Mouse (Mus musculus) left cerebral cortex, postnatal 4 days (tissue): ENCODE measurements around the gene Tmem132a. TPM values are rescaled to one million over a fixed set of nuclear protein-coding genes. Genes with fewer than 3 reads are reported as not detected.
A peak's percentile ranks its signal among the peaks of the same experiment; 100 is the strongest.

Source experiments
- DNase-seq: peaks from one replicate; pipeline ENCODE4 v3.0.0-alpha.2; 2022
- intact Hi-C: fragments of 180-260 bp; cut with DNase I; formaldehyde crosslinking; loops from one replicate; pipeline ENCODE4 v1.15.1; 2025
- total RNA-seq, 2 experiments: library from RNA; stranded (reverse); gene quantifications; 2 replicates each; pipeline ENCODE4 v1.2.3; 2021

Gene Tmem132a
- total RNA-seq, 2 experiments from 2014 or later, result 214 to 236 TPM

- no peak for DNase-seq
- intact Hi-C loops, result no loop called here
These were observed 30.5 kb downstream of the Tmem132a start, which contains the start of gene Slc15a3 for GRCm38 (mm10) chr19:10839010-10839892. Gene Slc15a3 (plus strand): TSS chr19:10839727.

GRCm38 (mm10) chr19:10835671-10836070 lies 34.1 kb downstream of the Tmem132a start:
- intact Hi-C loops, result no loop called here
- DNase-seq, result no peak

GRCm38 (mm10) chr19:10833611-10834010 lies 36.1 kb downstream of the Tmem132a start:
- no peak for DNase-seq
- intact Hi-C loops, result no loop called here

DNA sequence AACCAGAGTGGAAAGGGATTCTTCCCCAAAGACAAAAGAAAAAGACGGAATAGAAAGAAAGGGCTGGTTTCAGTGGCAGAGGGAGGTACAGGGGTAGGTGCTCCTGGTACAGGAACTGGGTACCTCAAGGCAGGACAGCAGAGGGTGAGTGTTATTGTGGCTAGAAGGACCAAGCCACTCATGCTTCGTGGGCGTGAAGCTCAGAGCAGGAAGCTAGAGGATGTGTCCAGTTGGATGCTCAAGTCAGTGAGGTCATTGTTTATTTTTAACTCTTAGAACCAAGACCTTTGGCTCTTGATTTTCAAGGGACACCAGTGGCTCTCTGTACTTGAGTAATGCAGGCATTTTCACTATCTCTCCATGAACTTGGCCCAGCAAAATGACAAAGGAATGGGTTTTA lies 37.7 kb downstream of the Tmem132a start:
- DNase-seq, result no peak
- intact Hi-C loops, result no loop called here

GRCm38 (mm10) chr19:10831424-10831823 lies 38.3 kb downstream of the Tmem132a start:
- DNase-seq, result peak; percentile 86

GRCm38 (mm10) chr19:10829436-10830175 lies 40.1 kb downstream of the Tmem132a start, which contains the start of gene Cd6:
Gene Cd6 (minus strand): TSS chr19:10830058.
- intact Hi-C loops, result no loop called here
- no peak for DNase-seq

More at GRCm38 (mm10) chr19:10831424-10831823, 38.3 kb downstream of the Tmem132a start:
- intact Hi-C loops, result no loop called here

GRCm38 (mm10) chr19:10828321-10828720 lies 41.4 kb downstream of the Tmem132a start:
- intact Hi-C loops, result no loop called here
- no peak for DNase-seq

DNA sequence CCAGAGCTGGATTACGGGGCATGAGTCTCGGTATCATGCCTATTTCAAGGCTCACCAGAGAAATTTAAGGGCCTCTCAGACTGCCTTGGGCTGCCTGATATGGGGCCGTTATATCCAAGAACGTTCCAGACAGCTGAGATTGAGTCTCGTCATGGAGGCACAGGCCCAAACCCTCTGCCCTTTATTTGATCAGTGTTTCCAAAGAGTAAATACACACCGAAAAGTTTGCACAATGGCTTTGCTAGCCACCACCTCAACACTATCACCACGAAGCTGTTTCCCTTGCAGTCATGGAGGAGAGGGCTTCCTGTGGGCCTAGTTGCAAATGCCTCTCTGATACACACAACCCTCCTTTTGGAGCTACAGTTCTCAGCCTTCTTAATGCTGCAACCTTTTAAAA lies 45.7 kb downstream of the Tmem132a start:
- intact Hi-C loops, result no loop called here
- DNase-seq, result no peak

DNA sequence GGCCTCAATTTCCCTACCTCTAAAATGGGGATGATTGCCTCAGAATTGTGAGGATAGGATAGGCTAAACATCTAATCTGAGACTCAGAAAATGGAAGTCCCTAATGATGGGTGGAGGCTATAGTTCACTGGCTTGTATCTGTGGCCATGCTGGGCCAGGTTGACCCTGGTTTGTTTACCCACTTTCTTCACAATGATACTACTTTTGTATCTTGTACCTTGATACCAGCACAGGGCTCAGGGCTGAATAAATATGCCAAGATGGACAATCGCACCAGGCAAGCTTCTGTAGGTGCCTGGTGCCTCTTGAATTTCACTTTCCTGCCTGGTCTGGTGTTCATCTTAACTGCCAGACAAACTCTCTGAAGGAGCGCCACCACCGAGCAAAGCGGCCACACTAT lies 47.2 kb downstream of the Tmem132a start:
- intact Hi-C loops, result no loop called here
- DNase-seq, result no peak

DNA sequence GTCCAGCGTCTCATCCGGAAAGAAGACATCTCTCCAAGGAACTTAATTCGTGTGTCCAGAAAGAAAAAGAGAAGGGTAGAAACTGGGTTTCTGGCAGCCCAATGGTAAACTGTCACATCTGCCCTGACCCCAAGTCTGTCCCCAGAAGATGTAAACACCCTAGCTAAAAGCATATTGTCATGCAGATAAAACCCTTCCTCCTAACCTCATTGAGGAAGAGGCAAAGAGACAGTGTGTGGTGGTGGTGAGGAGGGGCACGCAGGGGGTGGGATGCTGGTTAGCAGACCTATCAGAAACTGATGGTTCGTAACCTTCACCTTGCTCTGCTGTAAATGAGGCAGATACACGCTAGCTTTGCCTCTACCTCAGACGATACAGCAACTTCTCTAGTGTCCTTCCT lies 48.4 kb downstream of the Tmem132a start:
- intact Hi-C loops, result no loop called here
- DNase-seq, result no peak

DNA sequence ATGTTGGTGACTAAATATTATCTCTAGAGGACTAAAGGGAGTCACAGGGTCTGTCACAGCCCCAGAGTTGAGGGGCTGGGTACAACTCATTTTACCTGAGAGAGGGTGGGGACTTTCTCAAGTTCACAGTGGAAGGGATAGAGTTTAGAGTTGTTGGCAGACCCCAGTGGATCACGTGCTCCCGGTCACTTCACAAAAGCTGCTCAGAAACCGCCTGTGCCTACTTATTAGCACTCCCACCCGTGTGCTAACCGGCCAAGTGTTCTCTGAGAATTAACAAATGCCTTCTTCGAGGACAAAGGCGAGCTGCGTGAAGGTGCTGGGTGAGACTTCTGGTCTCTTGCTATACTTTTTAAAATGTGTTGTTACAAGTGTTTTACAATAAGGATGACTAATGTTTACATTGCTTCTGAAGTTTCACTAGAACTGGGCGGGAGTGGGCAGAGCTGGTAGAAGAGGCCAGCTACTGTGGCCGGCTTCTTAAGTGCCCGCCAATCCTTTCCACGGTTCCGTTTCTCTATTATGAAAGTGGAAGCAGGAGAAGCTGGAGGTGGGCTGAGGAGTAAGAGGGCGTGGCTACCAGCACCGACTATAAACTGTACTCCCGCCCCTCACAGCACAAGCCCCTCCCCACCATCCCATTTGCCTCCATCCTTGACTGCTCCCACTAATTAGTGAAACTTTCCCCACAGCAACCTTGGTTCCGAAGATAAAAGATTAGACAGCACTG lies 51.4 kb downstream of the Tmem132a start:
- intact Hi-C loops, result no loop called here
- DNase-seq, result no peak

DNA sequence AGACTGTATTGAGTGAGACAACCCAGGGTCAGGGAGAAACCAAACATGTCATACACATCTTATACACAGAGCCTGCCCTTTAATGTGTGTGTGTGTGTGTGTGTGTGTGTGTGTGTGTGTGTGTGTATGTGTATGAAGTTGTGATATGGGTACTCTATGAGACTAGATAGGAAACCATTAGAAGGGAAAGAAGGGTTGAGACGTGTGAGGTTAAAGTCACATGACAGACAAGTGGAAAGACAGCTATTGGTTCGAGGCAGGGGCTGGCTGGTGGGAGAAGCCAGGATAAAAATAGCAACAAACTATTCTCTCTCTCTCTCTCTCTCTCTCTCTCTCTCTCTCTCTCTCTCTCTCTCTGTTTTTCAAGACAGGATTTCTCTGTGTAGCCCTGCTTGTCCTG lies 53.3 kb downstream of the Tmem132a start:
- no peak for DNase-seq
- intact Hi-C loops, result no loop called here

DNA sequence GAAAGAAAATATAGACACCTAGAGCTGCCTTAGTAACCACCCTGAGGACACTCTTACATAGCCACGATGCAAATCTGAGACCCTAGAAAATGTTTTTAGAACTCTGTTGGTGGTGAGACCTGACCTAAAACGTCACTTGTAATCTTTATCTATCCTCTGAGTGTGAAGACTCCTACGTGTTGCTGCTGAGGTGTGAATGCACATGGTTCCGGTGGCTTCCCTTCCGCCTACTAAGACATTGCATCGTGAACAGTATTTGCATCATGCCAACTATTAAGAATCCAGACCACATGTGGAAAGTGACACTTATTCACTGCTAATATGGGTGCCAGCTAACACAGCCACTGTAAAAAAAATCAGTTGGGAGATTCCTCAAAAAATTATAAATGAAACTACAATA lies 53.9 kb downstream of the Tmem132a start:
- intact Hi-C loops, result no loop called here
- no peak for DNase-seq

GRCm38 (mm10) chr19:10813905-10814304 lies 55.8 kb downstream of the Tmem132a start:
- intact Hi-C loops, result no loop called here

DNA sequence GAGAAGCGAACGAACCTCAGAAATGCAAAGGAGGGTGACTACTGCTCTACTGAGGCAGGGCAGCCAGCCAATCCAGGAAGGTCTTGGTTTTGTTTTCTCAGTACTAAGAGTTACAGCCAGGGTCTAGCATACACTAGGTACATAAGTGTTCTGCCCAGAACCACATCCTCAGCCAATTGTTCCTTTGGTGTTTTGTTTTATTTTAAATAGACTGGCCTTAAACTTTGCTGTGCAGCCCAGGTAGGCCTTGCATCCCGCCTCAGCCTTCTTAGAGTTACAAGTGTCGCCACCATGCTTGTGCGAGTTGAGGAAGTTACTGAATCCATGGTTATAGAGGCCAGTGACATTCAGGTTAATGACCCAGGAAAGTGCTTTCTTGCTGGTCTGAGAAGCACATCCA lies 56.7 kb downstream of the Tmem132a start:
- intact Hi-C loops, result no loop called here
- no peak for DNase-seq

More at GRCm38 (mm10) chr19:10813905-10814304, 55.8 kb downstream of the Tmem132a start:
- no peak for DNase-seq

DNA sequence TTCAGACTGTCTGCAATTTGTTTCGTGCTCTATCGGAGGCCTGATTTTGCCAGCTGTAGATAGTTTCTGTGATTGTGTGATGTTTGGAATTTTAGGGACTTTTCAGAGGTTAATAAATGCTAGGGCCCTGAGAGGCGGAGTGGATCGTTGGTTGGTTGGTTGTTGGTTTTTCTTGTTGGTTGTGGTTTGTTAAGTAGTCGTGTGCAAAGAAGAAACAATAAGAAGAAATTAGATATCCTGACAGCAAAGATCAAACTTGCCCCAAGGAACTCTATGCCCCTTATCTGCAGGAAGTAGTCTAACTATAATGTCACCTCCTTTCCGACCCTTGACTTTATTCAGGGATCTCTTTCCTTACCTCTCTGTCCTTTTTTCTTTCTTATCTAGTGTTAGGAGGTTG lies 58.3 kb downstream of the Tmem132a start:
- no peak for DNase-seq
- intact Hi-C loops, result no loop called here

GRCm38 (mm10) chr19:10810176-10810492 lies 59.6 kb downstream of the Tmem132a start:
- intact Hi-C loops, result no loop called here
- DNase-seq, result peak; percentile 39

GRCm38 (mm10) chr19:10809428-10810175 lies 60.1 kb downstream of the Tmem132a start:
- no peak for DNase-seq
- intact Hi-C loops, result no loop called here

DNA sequence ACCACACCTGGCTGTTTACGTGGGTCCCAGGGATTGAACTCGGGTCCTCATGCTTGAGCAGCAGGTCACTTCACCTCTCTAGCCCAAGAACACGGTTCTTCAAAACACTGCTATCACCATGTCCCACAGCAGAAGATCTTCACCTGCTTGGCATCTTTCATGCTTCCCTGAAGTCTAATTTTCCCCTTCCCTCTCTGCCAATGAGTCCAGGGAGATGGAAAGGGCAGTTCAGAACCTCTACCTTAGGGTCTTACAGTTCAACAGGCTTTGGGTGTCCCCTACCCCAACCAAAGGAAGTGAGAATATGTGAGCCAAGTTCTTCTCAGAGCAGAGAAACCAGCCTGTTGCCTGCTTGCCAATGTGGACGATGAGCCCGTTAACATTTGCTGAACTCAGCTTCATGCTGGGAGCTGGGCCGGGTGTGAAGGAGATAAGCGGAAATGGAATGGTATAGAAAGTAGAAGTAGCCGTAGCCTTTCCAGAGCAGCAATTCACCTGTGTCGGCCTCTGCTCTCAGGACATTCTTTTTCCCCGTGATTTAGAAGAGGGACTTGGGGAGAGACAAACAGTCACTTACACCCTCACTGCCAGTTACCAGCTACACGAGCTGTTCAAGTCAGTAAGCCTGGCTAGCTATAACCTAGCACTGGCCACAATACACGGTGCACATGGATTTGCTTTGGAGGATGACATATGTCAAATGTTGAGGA lies 61.1 kb downstream of the Tmem132a start:
- intact Hi-C loops, result no loop called here
- DNase-seq, result no peak
